Mouse (Mus musculus) limb, embryonic 13.5 days (tissue): ENCODE data around the gene Rhog. TPM values are rescaled to one million over a fixed set of nuclear protein-coding genes. Genes with fewer than 3 reads are reported as not detected.
A peak's percentile ranks its signal among the peaks of the same experiment; 100 is the strongest.

ENCODE experiments used
- ATAC-seq: fragments of 200-750 bp; cut with Nextera tagmentation; 2 replicates; pipeline ENCODE4 v1.8.0; 2017; ENCODE audit warnings: low read depth, moderate number of reproducible peaks, moderate TSS enrichment; ENCODE audit not compliant: low FRiP score
- H3K27ac ChIP-seq: fragments of 300-500 bp; sonication (generic); 2 replicates; pipeline ENCODE4 v1.5.1; 2015; ENCODE audit warnings: inconsistent platforms, mild to moderate bottlenecking, moderate library complexity
- H3K27me3 ChIP-seq: fragments of 300-500 bp; sonication (generic); 2 replicates; pipeline ENCODE4 v1.6.1; 2015; ENCODE audit warnings: mild to moderate bottlenecking, inconsistent platforms
- H3K36me3 ChIP-seq: fragments of 300-500 bp; sonication (generic); 2 replicates; pipeline ENCODE4 v1.6.1; 2015; ENCODE audit warnings: inconsistent platforms, mild to moderate bottlenecking, moderate library complexity
- H3K4me1 ChIP-seq: fragments of 300-500 bp; sonication (generic); 2 replicates; pipeline ENCODE4 v1.6.1; 2015; ENCODE audit warnings: inconsistent platforms
- H3K4me2 ChIP-seq: fragments of 300-500 bp; sonication (generic); replicated peaks from 2 replicates; pipeline ENCODE4 v1.6.1; 2015; ENCODE audit warnings: inconsistent platforms, mild to moderate bottlenecking, moderate library complexity
- H3K4me3 ChIP-seq: fragments of 300-500 bp; sonication (generic); 2 replicates; pipeline ENCODE4 v1.5.1; 2015; ENCODE audit warnings: moderate library complexity, mild to moderate bottlenecking, inconsistent platforms
- H3K9ac ChIP-seq: fragments of 300-500 bp; sonication (generic); 2 replicates; pipeline ENCODE4 v1.6.1; 2015; ENCODE audit warnings: mild to moderate bottlenecking, inconsistent platforms
- H3K9me3 ChIP-seq: fragments of 300-500 bp; sonication (generic); 2 replicates; pipeline ENCODE4 v1.6.1; 2016; ENCODE audit warnings: inconsistent platforms
- WGBS: fragments of 180-500 bp; shearing (Covaris S2); methylation state at CpG from one replicate; pipeline ENCODE4 v1.1.7; 2015; 5-methylcytosine and 5-hydroxymethylcytosine counted together
- polyA plus RNA-seq: library from polyadenylated mRNA; unstranded; fragments of >200 nt; fragmentation: Nextera tagmentation; extraction: Ambion mirVana; gene quantifications from 2 replicates; pipeline ENCODE4 v1.2.1, GENCODE M21; 2015

Rhog gene
- polyA plus RNA-seq, 1 experiment from 2014 or later, result 56.7 TPM

- no peaks in the 10 kb centered on the region for H3K27me3 ChIP-seq
- H3K9me3 ChIP-seq, result no peaks in the 10 kb centered on the region
- peak overlapping the region; percentile 98 for H3K27ac ChIP-seq
- peak overlapping the region; percentile 79 for H3K4me3 ChIP-seq
- H3K36me3 ChIP-seq, result 0 out of 2 replicates have a peak, but pooled peaks cover 3% of the 10 kb centered on the region
- WGBS, result under 1% methylated on average over 23 of the region's 23 CpGs
- ATAC-seq, result peak; percentile 40
- H3K4me1 ChIP-seq, result peaks cover 49% of the 10 kb centered on the region
- H3K9ac ChIP-seq, result peak overlapping the region; percentile 85
- H3K4me2 ChIP-seq, result peak overlapping the region; percentile 87
Observed at GRCm38 (mm10) chr7:102249531-102249895, 6.3 kb downstream of the Rhog start.

GRCm38 (mm10) chr7:102248691-102249404 is 7.0 kb downstream of the Rhog start:
- Histone ChIP-seq H3K9me3 (no peaks in the 10 kb centered on the region), H3K4me1 (peaks cover 49% of the 10 kb centered on the region), H3K27ac (peak overlapping the region; percentile 98; the same call in 1 of the 2 replicates), H3K9ac (peak overlapping the region; percentile 85), H3K4me3 (peak overlapping the region; percentile 79), H3K27me3 (no peaks in the 10 kb centered on the region), H3K4me2 (peak overlapping the region; percentile 87), H3K36me3 (0 out of 2 replicates have a peak, but pooled peaks cover 3% of the 10 kb centered on the region)
- no peak for ATAC-seq
- 24% methylated on average over 16 of the region's 16 CpGs for whole genome bisulfite sequencing

- 0 out of 2 replicates have a peak, but pooled peaks cover 4% of the 10 kb centered on the region for H3K36me3 ChIP-seq
- no peak for ATAC-seq
- no peaks in the 10 kb centered on the region for H3K9me3 ChIP-seq
- 42% methylated on average over 12 of the region's 12 CpGs for WGBS
- no peak overlapping the region for H3K27ac ChIP-seq
- no peaks in the 10 kb centered on the region for H3K27me3 ChIP-seq
- H3K4me2 ChIP-seq, result peak overlapping the region; percentile 87
- H3K4me1 ChIP-seq, result peaks cover 49% of the 10 kb centered on the region
- peak overlapping the region; percentile 79 for H3K4me3 ChIP-seq
- H3K9ac ChIP-seq, result peak overlapping the region; percentile 85; the same call in 1 of the 2 replicates
Observed at GRCm38 (mm10) chr7:102246956-102247797, 8.7 kb downstream of the Rhog start.

GRCm38 (mm10) chr7:102246265-102246664 is 9.6 kb downstream of the Rhog start:
- peaks cover 12% of the 10 kb centered on the region for H3K36me3 ChIP-seq
- no peaks in the 10 kb centered on the region for H3K27me3 ChIP-seq
- no peaks in the 10 kb centered on the region for H3K9me3 ChIP-seq
- no peak overlapping the region for H3K27ac ChIP-seq
- H3K9ac ChIP-seq, result peak overlapping the region; percentile 51
- no peak overlapping the region for H3K4me3 ChIP-seq
- H3K4me2 ChIP-seq, result no peak overlapping the region
- WGBS, result 46% methylated on average over 6 of the region's 6 CpGs
- peaks cover 48% of the 10 kb centered on the region for H3K4me1 ChIP-seq
- ATAC-seq, result no peak

GRCm38 (mm10) chr7:102245775-102246174 is 10.1 kb downstream of the Rhog start:
- H3K4me2 ChIP-seq, result no peak overlapping the region
- no peak for ATAC-seq
- peak overlapping the region; percentile 51 for H3K9ac ChIP-seq
- peaks cover 45% of the 10 kb centered on the region for H3K4me1 ChIP-seq
- no peak overlapping the region for H3K4me3 ChIP-seq
- H3K27me3 ChIP-seq, result no peaks in the 10 kb centered on the region
- WGBS, result 11% methylated on average over 1 of the region's 1 CpGs
- H3K9me3 ChIP-seq, result no peaks in the 10 kb centered on the region
- 0 out of 2 replicates have a peak overlapping the region, but pooled peaks have one; percentile 12 for H3K27ac ChIP-seq
- H3K36me3 ChIP-seq, result peaks cover 17% of the 10 kb centered on the region

- no peak overlapping the region for H3K9ac ChIP-seq
- no peaks in the 10 kb centered on the region for H3K27me3 ChIP-seq
- H3K4me1 ChIP-seq, result peaks cover 45% of the 10 kb centered on the region
- no peaks in the 10 kb centered on the region for H3K9me3 ChIP-seq
- H3K4me2 ChIP-seq, result no peak overlapping the region
- 88% methylated on average over 3 of the region's 3 CpGs for WGBS
- ATAC-seq, result no peak
- H3K27ac ChIP-seq, result no peak overlapping the region
- H3K36me3 ChIP-seq, result peaks cover 25% of the 10 kb centered on the region
- no peak overlapping the region for H3K4me3 ChIP-seq
Observed at GRCm38 (mm10) chr7:102244782-102245535, 10.9 kb downstream of the Rhog start.

- ATAC-seq, result no peak
- no peak overlapping the region for H3K4me2 ChIP-seq
- no peak overlapping the region for H3K4me3 ChIP-seq
- peaks cover 36% of the 10 kb centered on the region for H3K36me3 ChIP-seq
- H3K27ac ChIP-seq, result no peak overlapping the region
- no peaks in the 10 kb centered on the region for H3K27me3 ChIP-seq
- 70% methylated on average over 2 of the region's 2 CpGs for WGBS
- H3K9ac ChIP-seq, result no peak overlapping the region
- H3K9me3 ChIP-seq, result no peaks in the 10 kb centered on the region
- H3K4me1 ChIP-seq, result peaks cover 42% of the 10 kb centered on the region
Observed at GRCm38 (mm10) chr7:102243870-102244269, 12.0 kb downstream of the Rhog start.

- Histone ChIP-seq H3K27me3 (no peaks in the 10 kb centered on the region), H3K36me3 (peaks cover 46% of the 10 kb centered on the region), H3K9ac (no peak overlapping the region), H3K4me3 (no peak overlapping the region), H3K9me3 (no peaks in the 10 kb centered on the region), H3K4me2 (no peak overlapping the region), H3K4me1 (peaks cover 32% of the 10 kb centered on the region), H3K27ac (no peak overlapping the region)
- WGBS, result 83% methylated on average over 3 of the region's 3 CpGs
- ATAC-seq, result no peak
Observed at GRCm38 (mm10) chr7:102242917-102243316, 12.9 kb downstream of the Rhog start.

GRCm38 (mm10) chr7:102242371-102242770 is 13.5 kb downstream of the Rhog start:
- no peak for ATAC-seq

GRCm38 (mm10) chr7:102239591-102239990 is 16.3 kb downstream of the Rhog start:
- Histone ChIP-seq H3K4me2 (no peak overlapping the region), H3K27ac (no peak overlapping the region), H3K9me3 (no peaks in the 10 kb centered on the region), H3K36me3 (peaks cover 77% of the 10 kb centered on the region), H3K4me1 (0 out of 2 replicates have a peak, but pooled peaks cover under 1% of the 10 kb centered on the region), H3K27me3 (no peaks in the 10 kb centered on the region), H3K4me3 (no peak overlapping the region), H3K9ac (no peak overlapping the region)
- 93% methylated on average over 16 of the region's 16 CpGs for WGBS
- ATAC-seq, result no peak

More at GRCm38 (mm10) chr7:102242371-102242770, 13.5 kb downstream of the Rhog start:
- no peak overlapping the region for H3K27ac ChIP-seq
- no peak overlapping the region for H3K9ac ChIP-seq
- H3K27me3 ChIP-seq, result no peaks in the 10 kb centered on the region
- H3K36me3 ChIP-seq, result peaks cover 51% of the 10 kb centered on the region
- H3K4me2 ChIP-seq, result no peak overlapping the region
- no peak overlapping the region for H3K4me3 ChIP-seq
- H3K9me3 ChIP-seq, result no peaks in the 10 kb centered on the region
- peaks cover 27% of the 10 kb centered on the region for H3K4me1 ChIP-seq
- WGBS, result 82% methylated on average over 5 of the region's 5 CpGs

GRCm38 (mm10) chr7:102238686-102239286 is 17.1 kb downstream of the Rhog start:
- ATAC-seq, result no peak
- 83% methylated on average over 8 of the region's 8 CpGs for WGBS
- H3K27me3 ChIP-seq, result no peaks in the 10 kb centered on the region

More at GRCm38 (mm10) chr7:102238686-102239286, 17.1 kb downstream of the Rhog start:
- H3K36me3 ChIP-seq, result peaks cover 81% of the 10 kb centered on the region
- no peak overlapping the region for H3K4me3 ChIP-seq
- no peak overlapping the region for H3K4me2 ChIP-seq
- H3K9ac ChIP-seq, result no peak overlapping the region
- H3K27ac ChIP-seq, result no peak overlapping the region
- no peaks in the 10 kb centered on the region for H3K4me1 ChIP-seq
- no peaks in the 10 kb centered on the region for H3K9me3 ChIP-seq
